Mouse (Mus musculus) limb, embryonic 14.5 days (tissue): Measurements from ENCODE around the gene 1110032A03Rik. TPM values are rescaled to one million over a fixed set of nuclear protein-coding genes. Genes with fewer than 3 reads are reported as not detected.

Source experiments
- ATAC-seq: fragments of 200-750 bp; cut with Nextera tagmentation; 2 replicates; pipeline ENCODE4 v1.8.0; 2017; ENCODE audit warnings: low read depth, moderate number of reproducible peaks, moderate TSS enrichment; ENCODE audit not compliant: low FRiP score
- DNase-seq: peaks from one replicate; pipeline ENCODE4 v3.0.0-alpha.2; 2015; ENCODE audit warnings: low spot score
- H3K27ac ChIP-seq: fragments of 300-500 bp; sonication (generic); replicated peaks from 2 replicates; pipeline ENCODE4 v1.5.1; 2014; ENCODE audit warnings: low read depth, mild to moderate bottlenecking, low read length, moderate library complexity, mixed read lengths
- H3K27me3 ChIP-seq: fragments of 300-500 bp; sonication (generic); 2 replicates; pipeline ENCODE4 v1.6.1; 2014; ENCODE audit warnings: low read length, mixed read lengths; ENCODE audit not compliant: control insufficient read depth, insufficient read depth
- H3K36me3 ChIP-seq: fragments of 300-500 bp; sonication (generic); 2 replicates; pipeline ENCODE4 v1.6.1; 2014; ENCODE audit warnings: mild to moderate bottlenecking, low read length, moderate library complexity, mixed read lengths; ENCODE audit not compliant: control insufficient read depth, insufficient read depth
- H3K4me1 ChIP-seq: fragments of 300-500 bp; sonication (generic); 2 replicates; pipeline ENCODE4 v1.6.1; 2014; ENCODE audit warnings: antibody characterized with exemption, low read length, mixed read lengths; ENCODE audit not compliant: control insufficient read depth, insufficient read depth
- H3K4me2 ChIP-seq: fragments of 300-500 bp; sonication (generic); replicated peaks from 2 replicates; pipeline ENCODE4 v1.6.1; 2014; ENCODE audit warnings: low read depth, mild to moderate bottlenecking, low read length, moderate library complexity; ENCODE audit not compliant: severe bottlenecking
- H3K4me3 ChIP-seq: fragments of 300-500 bp; sonication (generic); replicated peaks from 2 replicates; pipeline ENCODE4 v1.5.1; 2014; ENCODE audit warnings: low read length
- H3K9ac ChIP-seq: fragments of 300-500 bp; sonication (generic); 2 replicates; pipeline ENCODE4 v1.6.1; 2014; ENCODE audit warnings: mild to moderate bottlenecking, low read depth, low read length, moderate library complexity; ENCODE audit not compliant: severe bottlenecking
- H3K9me3 ChIP-seq: fragments of 300-500 bp; sonication (generic); 2 replicates; pipeline ENCODE4 v1.6.1; 2016; ENCODE audit warnings: low read length; ENCODE audit not compliant: control insufficient read depth
- POLR2A ChIP-seq: fragments of 200-500 bp; IDR thresholded peaks from 2 replicates; pipeline ENCODE4 v1.8.0; 2012; ENCODE audit warnings: inconsistent platforms, mild to moderate bottlenecking, moderate library complexity, borderline replicate concordance; ENCODE audit not compliant: insufficient read depth, insufficient read length; ENCODE audit errors: extremely low read depth
- WGBS: fragments of 180-500 bp; shearing (Covaris S2); extraction: QIAGEN DNeasy Blood & Tissue Kit; methylation state at CpG from one replicate; pipeline ENCODE4 v1.1.7; 2014; 5-methylcytosine and 5-hydroxymethylcytosine counted together
- polyA plus RNA-seq, 2 experiments: library from polyadenylated mRNA; depleted of rRNA in 1 of 2; stranded (reverse) in 1 of 2; unstranded in 1 of 2; fragments of >200 nt; fragmentation: Nextera tagmentation in 1 of 2; extraction: Ambion mirVana in 1 of 2; gene quantifications; 2 replicates each; pipeline versions ENCODE4 v1.2.1 to v1.2.3; 2012 to 2014

1110032A03Rik gene
- polyA plus RNA-seq, 2 experiments = 25.5 to 27.1 TPM

DNA sequence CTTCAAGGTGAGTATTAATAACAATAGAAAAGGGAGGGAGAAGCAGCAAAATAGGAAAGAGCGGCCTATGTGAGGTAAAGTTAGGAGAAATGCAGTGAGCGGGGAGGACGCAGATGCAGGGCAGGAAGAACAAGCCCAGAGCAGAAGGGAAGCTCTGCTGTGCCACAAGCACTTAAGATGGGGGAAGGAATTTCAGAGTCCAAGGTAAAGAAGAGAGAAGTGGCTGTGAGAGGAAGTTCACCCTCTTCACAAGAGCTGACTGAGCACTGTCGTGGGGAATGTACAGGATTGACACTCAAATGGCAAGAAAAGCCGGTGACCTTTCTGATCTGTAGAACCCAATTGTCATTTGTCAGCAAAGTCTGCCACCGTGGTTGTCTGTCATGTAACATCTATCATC lies 42.7 kb upstream of the 1110032A03Rik start:
- no peak for DNase-seq
- Histone ChIP-seq H3K36me3 (peaks cover 47% of the 10 kb centered on the region), H3K4me2 (no peak overlapping the region), H3K4me1 (no peaks in the 10 kb centered on the region), H3K9ac (no peak overlapping the region), H3K27ac (no peak overlapping the region), H3K9me3 (no peaks in the 10 kb centered on the region), H3K27me3 (no peaks in the 10 kb centered on the region), H3K4me3 (no peak overlapping the region)
- WGBS = 88% methylated on average over 6 of the region's 6 CpGs
- no peak for ATAC-seq
- no peak for TF ChIP-seq POLR2A

DNA sequence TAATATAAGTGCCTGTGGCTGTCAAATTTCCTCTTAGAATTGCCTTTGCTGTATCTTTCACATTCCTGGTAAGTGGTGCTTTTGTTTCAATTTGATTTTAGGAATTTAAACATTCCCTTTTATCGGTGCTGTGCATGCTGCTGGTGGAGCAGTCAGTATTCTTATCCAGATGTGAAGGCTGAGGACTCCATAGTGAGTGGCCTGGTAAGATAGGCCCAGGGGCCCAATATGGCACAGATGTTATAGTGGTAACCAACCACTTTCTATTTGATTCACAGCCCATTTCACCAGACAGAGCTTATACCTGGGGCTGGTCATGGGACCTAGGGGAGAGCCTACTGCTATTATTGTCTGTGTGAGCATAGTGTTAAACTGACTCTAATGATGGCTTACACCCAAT lies 41.2 kb upstream of the 1110032A03Rik start:
- ATAC-seq = no peak
- DNase-seq = no peak
- Histone ChIP-seq H3K9me3 (no peaks in the 10 kb centered on the region), H3K4me2 (no peak overlapping the region), H3K9ac (no peak overlapping the region), H3K27ac (no peak overlapping the region), H3K4me3 (no peak overlapping the region), H3K27me3 (no peaks in the 10 kb centered on the region), H3K36me3 (peaks cover 38% of the 10 kb centered on the region), H3K4me1 (no peaks in the 10 kb centered on the region)
- no peak for TF ChIP-seq POLR2A
- 94% methylated on average over 1 of the region's 1 CpGs for WGBS

GRCm38 (mm10) chr9:50815666-50816065 lies 40.3 kb upstream of the 1110032A03Rik start:
- TF ChIP-seq POLR2A = no peak
- Histone ChIP-seq H3K4me3 (no peak overlapping the region), H3K27me3 (no peaks in the 10 kb centered on the region), H3K4me2 (no peak overlapping the region), H3K9me3 (no peaks in the 10 kb centered on the region), H3K36me3 (peaks cover 42% of the 10 kb centered on the region), H3K4me1 (no peaks in the 10 kb centered on the region), H3K9ac (no peak overlapping the region), H3K27ac (no peak overlapping the region)
- no peak for ATAC-seq
- DNase-seq = no peak
- 91% methylated on average over 4 of the region's 4 CpGs for WGBS

GRCm38 (mm10) chr9:50813796-50814195 lies 38.5 kb upstream of the 1110032A03Rik start:
- no peaks in the 10 kb centered on the region for H3K27me3 ChIP-seq
- no peak overlapping the region for H3K27ac ChIP-seq
- no peaks in the 10 kb centered on the region for H3K4me1 ChIP-seq
- no peaks in the 10 kb centered on the region for H3K9me3 ChIP-seq
- peaks cover 52% of the 10 kb centered on the region for H3K36me3 ChIP-seq
- H3K4me3 ChIP-seq = no peak overlapping the region
- DNase-seq (no peak), ATAC-seq (no peak)
- 95% methylated on average over 5 of the region's 5 CpGs for WGBS
- no peak for TF ChIP-seq POLR2A
- H3K4me2 ChIP-seq = no peak overlapping the region
- no peak overlapping the region for H3K9ac ChIP-seq

DNA sequence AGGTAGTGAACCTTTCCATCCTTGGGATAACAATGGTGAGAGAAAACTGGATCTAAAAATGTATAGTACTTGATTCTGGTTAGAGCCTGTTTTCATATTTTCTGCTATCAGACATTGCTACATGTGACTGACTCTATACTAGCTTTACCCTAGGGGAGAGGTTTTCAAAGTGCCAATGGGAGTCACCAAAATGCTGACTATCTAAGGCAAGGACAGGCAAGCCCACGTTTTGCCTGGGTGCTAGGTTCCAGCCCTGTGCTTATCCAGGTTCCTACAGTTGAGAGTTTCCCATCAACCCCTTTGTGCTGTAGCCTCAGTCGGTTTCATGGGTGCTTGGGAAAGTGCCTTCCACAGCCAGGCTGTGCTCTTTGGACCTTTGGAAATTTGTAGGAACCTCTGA lies 36.4 kb upstream of the 1110032A03Rik start:
- no peaks in the 10 kb centered on the region for H3K27me3 ChIP-seq
- H3K4me2 ChIP-seq = no peak overlapping the region
- DNase-seq = no peak
- H3K4me1 ChIP-seq = no peaks in the 10 kb centered on the region
- no peak overlapping the region for H3K9ac ChIP-seq
- peaks cover 56% of the 10 kb centered on the region for H3K36me3 ChIP-seq
- TF ChIP-seq POLR2A = no peak
- H3K9me3 ChIP-seq = no peaks in the 10 kb centered on the region
- H3K27ac ChIP-seq = no peak overlapping the region
- no peak overlapping the region for H3K4me3 ChIP-seq
- WGBS = 92% methylated on average over 2 of the region's 2 CpGs
- ATAC-seq = no peak

DNA sequence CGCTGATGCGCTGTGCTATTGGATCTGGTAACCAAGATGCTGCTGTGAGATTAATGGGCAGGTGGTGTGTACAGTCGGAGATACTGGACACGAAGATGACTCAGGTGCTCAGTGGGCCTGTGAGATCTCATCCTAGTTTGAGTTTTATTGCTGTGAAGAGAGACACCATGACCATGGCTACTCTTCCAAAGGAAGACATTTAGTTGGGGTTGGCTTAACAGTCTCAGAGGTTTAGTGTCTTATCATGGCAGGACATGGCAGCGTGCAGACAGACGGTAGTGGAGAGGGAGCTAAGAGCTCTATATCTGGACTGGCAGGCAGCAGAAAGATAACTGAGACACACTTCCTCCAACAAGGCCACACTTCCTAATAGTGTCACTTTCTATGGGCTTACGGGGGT lies 35.9 kb upstream of the 1110032A03Rik start:
- H3K9me3 ChIP-seq = no peaks in the 10 kb centered on the region
- no peak for ATAC-seq
- no peak overlapping the region for H3K4me2 ChIP-seq
- no peaks in the 10 kb centered on the region for H3K27me3 ChIP-seq
- TF ChIP-seq POLR2A = no peak
- no peaks in the 10 kb centered on the region for H3K4me1 ChIP-seq
- peaks cover 56% of the 10 kb centered on the region for H3K36me3 ChIP-seq
- no peak overlapping the region for H3K9ac ChIP-seq
- H3K4me3 ChIP-seq = no peak overlapping the region
- 92% methylated on average over 7 of the region's 7 CpGs for WGBS
- no peak for DNase-seq
- H3K27ac ChIP-seq = no peak overlapping the region
